Mouse (Mus musculus) heart, embryonic 16.5 days (tissue): Measurements from ENCODE around the gene Pfn3. TPM values are rescaled to one million over a fixed set of nuclear protein-coding genes. Genes with fewer than 3 reads are reported as not detected.
"Not testable (repeated sequence)": the region's sequence is repeated elsewhere in the genome, so short reads cannot be mapped to it uniquely, and the experiment has no call there.

Experiments used
- ATAC-seq: fragments of 200-750 bp; cut with Nextera tagmentation; replicated peaks from 2 replicates; pipeline ENCODE4 v1.8.0; 2017; ENCODE audit warnings: moderate number of reproducible peaks; ENCODE audit not compliant: insufficient read depth, low FRiP score; ENCODE audit errors: extremely low read depth
- H3K27ac ChIP-seq: fragments of 300-500 bp; sonication (generic); 2 replicates; pipeline ENCODE4 v1.5.1; 2014; ENCODE audit warnings: mild to moderate bottlenecking, low read length, control low read depth, moderate library complexity
- H3K27me3 ChIP-seq: fragments of 300-500 bp; sonication (generic); 2 replicates; pipeline ENCODE4 v1.6.1; 2014; ENCODE audit warnings: low read length, mixed read lengths; ENCODE audit not compliant: control insufficient read depth, insufficient read depth
- H3K36me3 ChIP-seq: fragments of 300-500 bp; sonication (generic); 2 replicates; pipeline ENCODE4 v1.6.1; 2014; ENCODE audit not compliant: control insufficient read depth, insufficient read depth
- H3K4me1 ChIP-seq: fragments of 300-500 bp; sonication (generic); 2 replicates; pipeline ENCODE4 v1.6.1; 2014; ENCODE audit warnings: low read length, mixed read lengths; ENCODE audit not compliant: control insufficient read depth, insufficient read depth
- H3K4me2 ChIP-seq: fragments of 300-500 bp; sonication (generic); 2 replicates; pipeline ENCODE4 v1.6.1; 2014; ENCODE audit warnings: low read depth, mild to moderate bottlenecking, control low read depth, low read length
- H3K4me3 ChIP-seq: fragments of 300-500 bp; sonication (generic); 2 replicates; pipeline ENCODE4 v1.5.1; 2014; ENCODE audit warnings: mild to moderate bottlenecking, control low read depth, low read length
- H3K9ac ChIP-seq: fragments of 300-500 bp; sonication (generic); 2 replicates; pipeline ENCODE4 v1.6.1; 2014; ENCODE audit warnings: low read length, control low read depth
- H3K9me3 ChIP-seq: fragments of 300-500 bp; sonication (generic); replicated peaks from 2 replicates; pipeline ENCODE4 v1.6.1; 2016; ENCODE audit warnings: low read length; ENCODE audit not compliant: control insufficient read depth
- WGBS: fragments of 180-500 bp; shearing (Covaris S2); extraction: QIAGEN DNeasy Blood & Tissue Kit; methylation state at CpG from one replicate; pipeline ENCODE4 v1.1.7; 2014; 5-methylcytosine and 5-hydroxymethylcytosine counted together
- polyA plus RNA-seq: library from polyadenylated mRNA; unstranded; fragments of >200 nt; fragmentation: Nextera tagmentation; extraction: Ambion mirVana; gene quantifications from 2 replicates; pipeline ENCODE4 v1.2.1, GENCODE M21; 2015

Gene Pfn3
- polyA plus RNA-seq, 1 experiment from 2014 or later, result not detected

DNA sequence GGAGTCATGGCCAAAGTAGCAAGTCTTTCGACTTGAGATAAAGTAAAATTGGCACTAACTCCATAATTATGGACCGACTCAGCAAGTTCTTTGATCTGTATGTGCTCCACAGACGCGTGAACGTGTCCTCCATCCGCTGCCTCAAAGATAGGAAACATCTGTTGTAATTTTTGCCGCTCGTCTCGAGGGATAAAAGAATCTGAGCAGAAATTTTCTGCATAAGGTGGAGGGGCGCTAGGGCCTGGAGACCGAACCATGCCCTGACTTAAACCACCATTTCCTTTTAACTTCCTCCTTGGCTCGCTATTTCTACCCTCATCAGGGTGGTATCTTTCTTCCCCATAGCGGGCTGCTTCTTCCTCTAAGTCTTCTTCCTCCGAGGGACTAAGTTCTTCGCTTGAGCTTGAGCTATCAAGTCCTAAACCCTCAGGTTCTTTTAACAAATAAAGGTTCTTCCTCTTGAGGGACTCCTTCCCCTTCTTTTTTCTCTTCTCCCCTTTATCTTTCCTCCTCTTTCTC is 22.1 kb upstream of the Pfn3 start:
- H3K27ac ChIP-seq, H3K9ac ChIP-seq, H3K4me2 ChIP-seq, H3K4me3 ChIP-seq, H3K36me3 ChIP-seq, ATAC-seq, H3K27me3 ChIP-seq, H3K4me1 ChIP-seq, H3K9me3 ChIP-seq: not testable (repeated sequence)
- 79% methylated on average over 15 of the region's 15 CpGs for WGBS

DNA sequence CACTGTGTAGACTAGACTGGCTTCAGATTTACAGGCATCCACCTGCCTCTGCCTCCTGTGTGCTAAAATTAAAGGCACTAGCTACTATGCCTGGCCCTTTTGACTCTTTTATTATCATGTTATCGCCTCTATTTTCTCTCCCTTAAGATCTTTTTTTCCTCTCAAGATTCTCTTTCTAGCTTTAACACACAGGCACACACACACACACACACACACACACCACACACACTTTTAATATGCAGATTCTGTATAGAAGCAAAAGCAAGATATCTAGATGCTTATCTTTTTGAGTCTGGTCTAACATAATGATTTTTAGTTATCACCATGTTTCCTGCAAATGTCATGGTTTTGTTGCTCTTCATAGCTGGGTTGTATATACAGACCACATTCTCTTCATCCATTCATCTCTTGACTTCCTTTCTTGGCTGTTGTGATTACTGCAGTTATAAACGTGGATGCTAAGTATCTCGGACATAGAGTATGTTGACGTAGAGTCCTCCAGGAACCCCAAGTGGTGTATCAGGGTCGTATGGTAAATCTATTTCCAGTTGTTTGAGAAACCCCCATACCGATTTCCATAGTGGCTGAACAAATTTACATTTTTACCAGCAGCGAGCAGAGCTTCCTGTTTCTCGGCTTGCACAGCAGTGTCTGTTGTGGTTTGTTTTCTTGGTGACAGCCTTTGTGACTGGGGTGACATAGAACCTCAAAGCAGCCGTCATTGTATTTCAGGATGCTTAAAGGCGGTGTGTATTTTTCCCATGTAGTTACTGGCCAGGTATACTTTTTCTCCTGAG is 17.1 kb upstream of the Pfn3 start:
- WGBS, result 54% methylated on average over 10 of the region's 10 CpGs
- Histone ChIP-seq H3K4me2 (no peak overlapping the region), H3K9ac (no peak overlapping the region), H3K9me3 (no peaks in the 10 kb centered on the region), H3K27ac (no peak overlapping the region), H3K4me1 (no peaks in the 10 kb centered on the region), H3K4me3 (no peak overlapping the region), H3K36me3 (no peaks in the 10 kb centered on the region), H3K27me3 (0 out of 2 replicates have a peak, but pooled peaks cover 4% of the 10 kb centered on the region)
- no peak for ATAC-seq

DNA sequence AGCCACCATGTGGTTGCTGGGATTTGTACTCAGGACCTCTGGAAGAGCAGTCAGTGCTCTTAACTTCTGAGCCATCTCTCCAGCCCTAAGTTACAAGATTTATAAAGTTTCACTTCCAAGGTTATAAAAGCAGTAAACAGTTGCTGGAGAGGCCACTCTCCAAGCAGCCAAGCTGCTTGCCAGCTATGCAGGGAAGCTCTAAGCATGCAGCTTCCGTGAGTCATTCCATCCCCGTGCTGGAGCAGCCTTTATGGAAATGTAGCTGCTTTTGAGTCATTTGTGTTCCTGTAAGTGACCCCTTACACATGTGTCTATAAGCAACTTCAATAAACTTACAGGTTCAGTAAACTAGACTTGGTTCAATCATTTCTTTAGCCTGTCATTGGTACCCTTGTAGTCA is 15.5 kb upstream of the Pfn3 start:
- Histone ChIP-seq H3K9me3 (no peaks in the 10 kb centered on the region), H3K4me3 (no peak overlapping the region), H3K27ac (no peak overlapping the region), H3K4me1 (no peaks in the 10 kb centered on the region), H3K9ac (no peak overlapping the region), H3K4me2 (no peak overlapping the region), H3K36me3 (no peaks in the 10 kb centered on the region), H3K27me3 (0 out of 2 replicates have a peak, but pooled peaks cover 5% of the 10 kb centered on the region)
- whole genome bisulfite sequencing, result 78% methylated on average over 2 of the region's 2 CpGs
- no peak for ATAC-seq

GRCm38 (mm10) chr13:55429226-55429888 is 14.3 kb upstream of the Pfn3 start:
- Histone ChIP-seq H3K9me3 (no peaks in the 10 kb centered on the region), H3K9ac (no peak overlapping the region), H3K4me3 (no peak overlapping the region), H3K36me3 (no peaks in the 10 kb centered on the region), H3K4me1 (no peaks in the 10 kb centered on the region), H3K27ac (no peak overlapping the region), H3K27me3 (0 out of 2 replicates have a peak, but pooled peaks cover 5% of the 10 kb centered on the region), H3K4me2 (no peak overlapping the region)
- WGBS, result 62% methylated on average over 12 of the region's 12 CpGs
- ATAC-seq, result 0 out of 2 replicates have a peak, but pooled peaks have one; percentile 45

GRCm38 (mm10) chr13:55426613-55427012 is 11.6 kb upstream of the Pfn3 start, which contains the start of gene F12:
TSS of gene F12 (minus strand) at chr13:55426793.
- Histone ChIP-seq H3K9me3 (no peaks in the 10 kb centered on the region), H3K27ac (no peak within 1 kb of the TSS), H3K4me1 (no peaks in the 10 kb centered on the region), H3K4me3 (no peak within 1 kb of the TSS), H3K4me2 (no peak within 1 kb of the TSS), H3K27me3 (peaks cover 18% of the 10 kb centered on the region), H3K36me3 (no peaks in the 10 kb centered on the region), H3K9ac (no peak within 1 kb of the TSS)
- WGBS, result 84% methylated on average over 10 of the region's 10 CpGs
- no peak for ATAC-seq

DNA sequence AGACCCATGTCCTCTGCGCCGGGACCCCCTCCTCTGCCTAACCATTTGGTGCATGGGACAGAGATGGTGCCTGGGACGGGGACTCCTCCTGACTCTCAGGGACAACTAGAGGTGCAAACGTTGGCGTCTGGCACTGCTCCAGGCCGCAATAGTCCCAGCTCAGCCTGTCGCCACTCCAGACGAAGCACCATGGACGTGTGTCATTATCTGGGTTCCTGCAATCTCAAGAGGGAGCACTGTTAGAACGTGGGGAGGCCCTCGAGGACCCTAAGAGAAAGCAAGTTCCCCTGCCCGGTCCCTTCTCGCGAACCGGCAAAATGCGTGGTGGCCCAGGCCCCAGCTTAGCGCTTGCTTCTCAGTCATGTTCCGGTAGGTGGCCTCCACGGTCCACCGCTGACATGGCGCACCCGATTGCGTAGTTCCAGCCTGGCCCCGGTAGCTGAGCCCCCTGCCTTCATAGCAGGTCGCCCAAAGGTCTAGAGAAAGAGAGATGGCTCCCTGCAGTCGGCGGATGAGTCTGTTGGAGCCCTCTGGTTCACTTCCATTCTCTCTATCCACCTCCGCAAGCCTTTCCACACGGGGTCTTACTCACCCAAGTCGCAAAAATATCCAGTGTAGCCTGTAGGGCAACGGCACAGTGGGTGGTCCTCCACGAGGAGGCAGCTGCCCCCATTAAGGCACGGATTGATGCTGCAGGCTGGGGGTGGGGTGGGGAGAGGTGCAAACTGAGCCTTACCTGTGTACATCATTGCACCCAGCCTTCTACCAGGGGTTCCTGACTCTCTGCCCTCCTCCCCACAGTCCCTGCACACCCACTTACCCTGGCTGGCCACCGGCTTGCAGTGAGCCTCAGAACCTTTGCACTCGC is 6.1 kb upstream of the Pfn3 start:
- 9% methylated on average over 35 of the region's 35 CpGs for WGBS
- H3K9ac ChIP-seq, result no peak overlapping the region
- peak; percentile 67 for ATAC-seq
- H3K4me1 ChIP-seq, result peaks cover 7% of the 10 kb centered on the region; the same call in 1 of the 2 replicates
- peaks cover 56% of the 10 kb centered on the region for H3K27me3 ChIP-seq
- H3K27ac ChIP-seq, result no peak overlapping the region
- no peaks in the 10 kb centered on the region for H3K9me3 ChIP-seq
- peak overlapping the region; percentile 55 for H3K4me2 ChIP-seq
- peak overlapping the region; percentile 21 for H3K4me3 ChIP-seq
- no peaks in the 10 kb centered on the region for H3K36me3 ChIP-seq

- ATAC-seq, result no peak
- no peaks in the 10 kb centered on the region for H3K9me3 ChIP-seq
- peaks cover 7% of the 10 kb centered on the region; the same call in 1 of the 2 replicates for H3K4me1 ChIP-seq
- 21% methylated on average over 51 of the region's 51 CpGs for whole genome bisulfite sequencing
- peaks cover 56% of the 10 kb centered on the region for H3K27me3 ChIP-seq
- H3K36me3 ChIP-seq, result no peaks in the 10 kb centered on the region
- H3K27ac ChIP-seq, result no peak overlapping the region
- H3K9ac ChIP-seq, result no peak overlapping the region
- peak overlapping the region; percentile 55 for H3K4me2 ChIP-seq
- no peak overlapping the region; the same call in 1 of the 2 replicates for H3K4me3 ChIP-seq
Measured at GRCm38 (mm10) chr13:55420018-55420932, 5.2 kb upstream of the Pfn3 start.

DNA sequence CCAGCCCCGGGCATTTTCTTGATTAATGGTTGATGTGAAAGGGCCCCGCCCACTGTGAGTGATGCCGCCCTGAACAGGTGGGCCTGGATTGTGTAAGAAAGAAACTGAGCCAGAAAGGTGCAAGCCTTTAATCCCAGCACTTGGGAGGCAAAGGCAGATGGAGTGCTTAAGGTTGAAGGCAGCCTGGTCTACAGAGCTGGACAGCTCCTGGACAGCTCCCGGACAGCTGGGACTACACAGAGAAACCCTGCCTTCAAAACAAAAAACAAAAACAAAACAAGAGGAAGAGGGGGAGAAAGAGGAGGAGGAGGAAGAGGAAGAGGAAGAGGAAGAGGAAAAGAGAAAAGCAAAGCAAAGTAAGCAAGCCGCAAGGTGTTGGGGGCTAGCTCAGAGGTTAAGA is 4.1 kb upstream of the Pfn3 start:
- ATAC-seq, result no peak
- peaks cover 11% of the 10 kb centered on the region; the same call in 1 of the 2 replicates for H3K4me1 ChIP-seq
- H3K9ac ChIP-seq, result no peak overlapping the region
- 72% methylated on average over 5 of the region's 5 CpGs for WGBS
- H3K27me3 ChIP-seq, result peaks cover 66% of the 10 kb centered on the region
- H3K4me2 ChIP-seq, result no peak overlapping the region
- H3K36me3 ChIP-seq, result no peaks in the 10 kb centered on the region
- no peak overlapping the region for H3K4me3 ChIP-seq
- no peak overlapping the region for H3K27ac ChIP-seq
- H3K9me3 ChIP-seq, result no peaks in the 10 kb centered on the region
